Mouse (Mus musculus): ENCODE results near the gene Shroom3. TPM values are rescaled to one million over a fixed set of nuclear protein-coding genes. Genes with fewer than 3 reads are reported as not detected.

Gene Shroom3
- polyA plus RNA-seq, 1 experiment from 2014 or later = 5.1 TPM

DNA sequence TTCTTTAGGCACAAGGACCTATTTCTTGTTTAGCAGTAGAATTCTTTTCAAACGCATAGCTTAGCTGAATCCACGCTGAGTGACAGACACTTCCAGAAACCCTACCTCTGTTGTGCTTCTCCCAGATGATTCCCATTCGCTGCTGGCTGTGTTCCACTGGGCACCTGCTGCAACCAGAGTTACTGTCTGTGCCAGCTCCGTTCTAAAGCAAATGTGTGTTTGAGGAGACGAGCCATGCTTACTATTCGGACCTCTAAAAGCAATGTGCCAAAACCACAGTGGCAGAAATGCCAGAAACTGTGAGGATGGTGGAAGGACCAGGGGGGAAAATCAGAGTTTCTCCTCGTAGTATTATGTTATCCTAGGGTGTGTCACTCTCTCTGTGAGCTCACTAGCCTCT is 173.9 kb downstream of the Shroom3 start:
- Histone ChIP-seq H3K9ac (ENCODE audit: low read length) (no peak overlapping the region), H3K4me1 (ENCODE audit: control insufficient read depth, insufficient read depth, low read length) (peaks cover 13% of the 10 kb centered on the region), H3K4me2 (ENCODE audit: low read depth) (no peak overlapping the region), H3K9me3 (ENCODE audit: control insufficient read depth, low read length) (no peaks in the 10 kb centered on the region), H3K4me3 (ENCODE audit: low read depth, low read length) (no peak overlapping the region), H3K27me3 (ENCODE audit: control insufficient read depth, insufficient read depth, low read length) (no peaks in the 10 kb centered on the region), H3K27ac (ENCODE audit: low read depth, low read length) (no peak overlapping the region), H3K36me3 (ENCODE audit: control insufficient read depth, insufficient read depth, low read length) (no peaks in the 10 kb centered on the region)
- DNase-seq (ENCODE audit: low spot score) (no peak), ATAC-seq (ENCODE audit: insufficient read depth, low FRiP score, low TSS enrichment) (no peak)
- WGBS = 77% methylated on average over 7 of the region's 7 CpGs

DNA sequence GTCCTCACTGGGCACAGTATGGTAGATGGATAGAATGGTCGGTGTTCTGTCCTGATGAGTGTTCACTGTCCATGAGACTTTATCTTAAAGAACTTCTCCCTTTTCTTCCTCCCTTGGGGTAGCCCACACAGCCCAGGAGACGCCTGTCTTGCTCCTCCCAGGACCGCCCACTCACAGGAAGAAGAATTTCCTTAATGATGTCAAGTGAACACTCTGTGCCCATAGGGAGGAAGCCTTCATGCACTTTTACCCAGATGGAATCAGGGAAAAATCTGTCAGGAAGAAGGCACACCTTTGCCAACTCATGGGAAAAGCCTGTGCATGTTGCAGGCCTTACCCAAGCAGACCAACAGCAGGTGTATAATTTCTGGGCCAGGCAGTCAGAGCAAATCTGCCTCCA is 174.9 kb downstream of the Shroom3 start:
- Histone ChIP-seq H3K27ac (ENCODE audit: low read depth, low read length) (no peak overlapping the region), H3K4me2 (ENCODE audit: low read depth) (no peak overlapping the region), H3K4me1 (ENCODE audit: control insufficient read depth, insufficient read depth, low read length) (peaks cover 13% of the 10 kb centered on the region), H3K9me3 (ENCODE audit: control insufficient read depth, low read length) (no peaks in the 10 kb centered on the region), H3K4me3 (ENCODE audit: low read depth, low read length) (no peak overlapping the region), H3K9ac (ENCODE audit: low read length) (no peak overlapping the region), H3K27me3 (ENCODE audit: control insufficient read depth, insufficient read depth, low read length) (no peaks in the 10 kb centered on the region), H3K36me3 (ENCODE audit: control insufficient read depth, insufficient read depth, low read length) (no peaks in the 10 kb centered on the region)
- ATAC-seq (ENCODE audit: insufficient read depth, low FRiP score, low TSS enrichment) (no peak), DNase-seq (ENCODE audit: low spot score) (no peak)
- 86% methylated on average over 3 of the region's 3 CpGs for WGBS

DNA sequence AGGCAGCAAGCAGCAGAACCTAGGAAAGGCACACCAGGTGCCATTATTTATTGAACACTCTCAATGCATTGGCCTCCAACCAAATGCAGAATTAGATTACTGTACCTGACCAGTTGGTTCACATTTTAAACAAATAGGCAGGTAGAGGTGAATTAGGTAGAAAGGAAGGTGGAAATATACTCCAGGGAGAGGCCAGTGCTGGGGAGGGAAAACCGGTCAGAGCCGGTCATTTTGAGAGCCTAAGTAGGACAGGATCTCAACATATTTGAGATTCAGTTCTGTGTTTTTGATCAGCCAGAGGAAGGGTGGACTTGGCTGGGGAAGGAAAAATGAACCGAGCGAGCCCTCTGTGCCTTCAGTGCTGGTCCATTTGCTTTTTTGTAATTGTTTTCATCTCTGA is 175.3 kb downstream of the Shroom3 start:
- no peaks in the 10 kb centered on the region for H3K27me3 ChIP-seq (ENCODE audit: control insufficient read depth, insufficient read depth, low read length)
- ATAC-seq (ENCODE audit: insufficient read depth, low FRiP score, low TSS enrichment) = no peak
- no peaks in the 10 kb centered on the region for H3K9me3 ChIP-seq (ENCODE audit: control insufficient read depth, low read length)
- no peaks in the 10 kb centered on the region for H3K36me3 ChIP-seq (ENCODE audit: control insufficient read depth, insufficient read depth, low read length)
- H3K9ac ChIP-seq (ENCODE audit: low read length) = no peak overlapping the region
- DNase-seq (ENCODE audit: low spot score) = no peak
- H3K27ac ChIP-seq (ENCODE audit: low read depth, low read length) = no peak overlapping the region
- 95% methylated on average over 4 of the region's 4 CpGs for WGBS
- H3K4me2 ChIP-seq (ENCODE audit: low read depth) = no peak overlapping the region
- H3K4me3 ChIP-seq (ENCODE audit: low read depth, low read length) = no peak overlapping the region
- peaks cover 13% of the 10 kb centered on the region for H3K4me1 ChIP-seq (ENCODE audit: control insufficient read depth, insufficient read depth, low read length)

DNA sequence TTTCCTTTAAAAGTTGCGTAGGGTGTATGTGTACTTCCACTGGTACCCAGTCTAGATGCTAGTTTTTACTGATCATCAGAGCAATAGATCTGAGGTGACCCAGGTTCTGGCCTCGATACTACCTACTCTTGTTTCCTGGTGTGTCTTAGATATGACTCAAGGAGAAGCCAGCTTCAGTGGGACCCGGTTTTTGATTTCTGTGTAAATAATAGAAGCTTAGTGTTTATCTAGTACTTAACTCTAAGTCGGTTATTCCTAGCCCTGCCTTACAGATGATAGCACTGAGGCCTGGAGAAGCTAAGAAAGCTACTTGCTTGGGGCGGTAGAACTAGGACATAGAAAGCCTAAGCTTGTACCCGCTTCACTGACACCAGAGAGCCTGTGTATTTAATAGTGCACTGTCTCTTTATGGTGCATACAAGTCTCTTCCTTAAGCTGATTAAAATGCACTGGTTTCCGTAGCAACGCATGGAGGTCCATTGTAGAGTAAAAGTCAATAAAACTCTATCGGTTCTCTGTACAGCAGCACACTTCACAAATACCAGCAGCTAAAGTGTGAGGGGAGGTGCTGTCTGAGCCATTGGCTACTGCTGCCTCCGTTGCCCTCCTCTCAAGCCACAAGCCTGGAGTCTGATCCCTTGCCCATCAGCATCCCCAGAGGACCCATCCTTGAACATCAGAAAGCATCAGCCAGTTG is 178.3 kb downstream of the Shroom3 start:
- Histone ChIP-seq H3K9ac (ENCODE audit: low read length) (no peak overlapping the region), H3K36me3 (ENCODE audit: control insufficient read depth, insufficient read depth, low read length) (no peaks in the 10 kb centered on the region)

DNA sequence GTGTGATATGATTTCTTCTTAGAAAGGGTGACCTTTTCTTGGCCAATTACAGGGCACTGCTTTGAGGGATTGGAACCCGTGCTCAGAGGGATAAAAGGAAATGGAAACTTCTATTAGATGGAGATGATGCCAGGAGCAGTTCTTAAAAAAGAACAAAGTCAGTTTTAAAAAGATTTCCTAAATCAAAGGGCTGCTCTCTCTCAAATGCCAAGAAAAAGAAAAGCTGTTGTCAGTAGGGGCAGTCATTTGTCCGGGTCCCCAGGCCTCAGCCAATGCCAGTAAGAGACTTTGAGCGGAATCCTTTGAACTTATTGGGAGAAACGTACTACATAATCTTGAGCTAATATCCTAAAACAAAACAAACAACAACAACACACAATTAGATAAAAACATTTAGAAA is 181.9 kb downstream of the Shroom3 start:
- ATAC-seq (ENCODE audit: insufficient read depth, low FRiP score, low TSS enrichment) (no peak), DNase-seq (ENCODE audit: low spot score) (no peak)
- Histone ChIP-seq H3K36me3 (ENCODE audit: control insufficient read depth, insufficient read depth, low read length) (no peaks in the 10 kb centered on the region), H3K9me3 (ENCODE audit: control insufficient read depth, low read length) (no peaks in the 10 kb centered on the region), H3K9ac (ENCODE audit: low read length) (no peak overlapping the region), H3K27me3 (ENCODE audit: control insufficient read depth, insufficient read depth, low read length) (no peaks in the 10 kb centered on the region), H3K4me1 (ENCODE audit: control insufficient read depth, insufficient read depth, low read length) (peaks cover 12% of the 10 kb centered on the region), H3K4me3 (ENCODE audit: low read depth, low read length) (no peak overlapping the region), H3K4me2 (ENCODE audit: low read depth) (no peak overlapping the region), H3K27ac (ENCODE audit: low read depth, low read length) (no peak overlapping the region)
- WGBS = 70% methylated on average over 4 of the region's 4 CpGs

More for the DNA sequence above, 178.3 kb downstream of the Shroom3 start:
- Histone ChIP-seq H3K27me3 (ENCODE audit: control insufficient read depth, insufficient read depth, low read length) (no peaks in the 10 kb centered on the region), H3K4me1 (ENCODE audit: control insufficient read depth, insufficient read depth, low read length) (peaks cover 12% of the 10 kb centered on the region), H3K4me2 (ENCODE audit: low read depth) (no peak overlapping the region), H3K9me3 (ENCODE audit: control insufficient read depth, low read length) (no peaks in the 10 kb centered on the region), H3K4me3 (ENCODE audit: low read depth, low read length) (no peak overlapping the region), H3K27ac (ENCODE audit: low read depth, low read length) (0 out of 2 replicates have a peak overlapping the region, but pooled peaks have one; percentile 14)
- ATAC-seq (ENCODE audit: insufficient read depth, low FRiP score, low TSS enrichment) (peak; percentile 71), DNase-seq (ENCODE audit: low spot score) (peak; percentile 26)
- WGBS = 60% methylated on average over 10 of the region's 10 CpGs

DNA sequence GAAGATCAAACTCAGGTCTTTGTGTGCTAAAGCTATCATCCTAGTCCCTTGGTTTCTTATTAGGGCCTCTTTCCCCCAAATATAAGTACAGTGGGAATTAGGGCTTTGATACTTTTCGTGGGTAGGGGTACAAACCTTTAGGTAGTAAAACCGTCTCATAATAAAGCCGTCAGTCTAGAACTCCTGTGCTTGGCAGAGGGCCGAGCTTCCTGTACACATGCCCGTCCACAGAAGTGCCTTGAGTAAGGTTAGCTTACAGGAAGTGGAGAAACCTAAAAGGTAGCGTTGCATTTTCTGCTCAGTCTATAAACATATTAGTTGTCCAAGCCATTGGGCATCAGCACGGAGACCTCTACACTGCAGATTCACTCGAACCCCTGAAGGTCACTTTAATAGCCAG is 183.3 kb downstream of the Shroom3 start:
- ATAC-seq (ENCODE audit: insufficient read depth, low FRiP score, low TSS enrichment) (no peak), DNase-seq (ENCODE audit: low spot score) (no peak)
- 73% methylated on average over 8 of the region's 8 CpGs for WGBS
- no peaks in the 10 kb centered on the region for H3K9me3 ChIP-seq (ENCODE audit: control insufficient read depth, low read length)
- H3K27ac ChIP-seq (ENCODE audit: low read depth, low read length) = no peak overlapping the region
- H3K36me3 ChIP-seq (ENCODE audit: control insufficient read depth, insufficient read depth, low read length) = no peaks in the 10 kb centered on the region
- H3K4me3 ChIP-seq (ENCODE audit: low read depth, low read length) = no peak overlapping the region
- H3K4me1 ChIP-seq (ENCODE audit: control insufficient read depth, insufficient read depth, low read length) = peaks cover 9% of the 10 kb centered on the region
- no peaks in the 10 kb centered on the region for H3K27me3 ChIP-seq (ENCODE audit: control insufficient read depth, insufficient read depth, low read length)
- H3K9ac ChIP-seq (ENCODE audit: low read length) = no peak overlapping the region
- no peak overlapping the region for H3K4me2 ChIP-seq (ENCODE audit: low read depth)

DNA sequence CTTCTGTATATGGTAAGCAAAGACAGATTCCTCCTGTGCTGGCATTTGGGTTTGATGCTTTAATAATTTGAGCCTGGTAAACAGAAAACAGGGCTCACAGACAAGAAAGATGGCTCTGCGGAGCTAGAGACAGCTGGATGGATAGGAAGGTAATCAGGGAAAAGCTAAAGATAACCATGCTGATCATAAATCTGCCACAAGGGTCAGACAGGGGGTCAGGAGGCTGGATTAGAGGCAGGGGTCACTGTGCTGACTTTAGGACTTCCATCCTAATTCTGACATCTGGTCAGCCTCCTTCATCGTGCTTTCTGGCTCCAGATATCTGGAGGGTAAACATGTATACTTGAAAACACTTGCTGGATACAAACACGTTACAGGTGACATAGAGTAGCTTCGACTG is 184.0 kb downstream of the Shroom3 start:
- no peaks in the 10 kb centered on the region for H3K36me3 ChIP-seq (ENCODE audit: control insufficient read depth, insufficient read depth, low read length)
- DNase-seq (ENCODE audit: low spot score) = no peak
- no peak overlapping the region for H3K9ac ChIP-seq (ENCODE audit: low read length)
- no peaks in the 10 kb centered on the region for H3K27me3 ChIP-seq (ENCODE audit: control insufficient read depth, insufficient read depth, low read length)
- H3K4me1 ChIP-seq (ENCODE audit: control insufficient read depth, insufficient read depth, low read length) = 0 out of 2 replicates have a peak, but pooled peaks cover 3% of the 10 kb centered on the region
- no peak overlapping the region for H3K4me2 ChIP-seq (ENCODE audit: low read depth)
- 36% methylated on average over 4 of the region's 4 CpGs for WGBS
- ATAC-seq (ENCODE audit: insufficient read depth, low FRiP score, low TSS enrichment) = no peak
- H3K9me3 ChIP-seq (ENCODE audit: control insufficient read depth, low read length) = no peaks in the 10 kb centered on the region
- no peak overlapping the region for H3K4me3 ChIP-seq (ENCODE audit: low read depth, low read length)
- H3K27ac ChIP-seq (ENCODE audit: low read depth, low read length) = no peak overlapping the region

DNA sequence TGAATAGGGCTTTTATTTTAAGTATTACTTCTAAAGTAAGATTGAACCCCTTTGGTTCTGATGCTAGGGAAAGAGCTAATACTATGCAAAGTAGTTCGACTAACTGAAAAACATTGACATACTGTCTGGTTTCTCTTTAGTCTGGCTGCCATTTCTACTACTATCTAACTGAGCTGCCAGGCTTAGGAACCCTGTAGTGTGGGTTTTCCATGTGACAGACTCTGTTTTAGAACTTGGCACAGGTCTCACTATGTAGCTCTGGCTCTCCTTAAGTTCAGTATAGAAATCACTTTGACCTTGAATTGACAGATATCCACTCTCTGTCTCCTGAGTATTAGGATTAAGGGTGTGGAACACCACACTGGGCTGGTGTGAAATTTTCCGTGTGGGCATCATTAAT is 185.0 kb downstream of the Shroom3 start:
- Histone ChIP-seq H3K9ac (ENCODE audit: low read length) (no peak overlapping the region), H3K4me1 (ENCODE audit: control insufficient read depth, insufficient read depth, low read length) (0 out of 2 replicates have a peak, but pooled peaks cover 3% of the 10 kb centered on the region), H3K27ac (ENCODE audit: low read depth, low read length) (no peak overlapping the region), H3K4me2 (ENCODE audit: low read depth) (no peak overlapping the region), H3K4me3 (ENCODE audit: low read depth, low read length) (no peak overlapping the region), H3K9me3 (ENCODE audit: control insufficient read depth, low read length) (no peaks in the 10 kb centered on the region), H3K36me3 (ENCODE audit: control insufficient read depth, insufficient read depth, low read length) (no peaks in the 10 kb centered on the region), H3K27me3 (ENCODE audit: control insufficient read depth, insufficient read depth, low read length) (no peaks in the 10 kb centered on the region)
- ATAC-seq (ENCODE audit: insufficient read depth, low FRiP score, low TSS enrichment) (no peak), DNase-seq (ENCODE audit: low spot score) (no peak)
- 86% methylated on average over 2 of the region's 2 CpGs for WGBS

DNA sequence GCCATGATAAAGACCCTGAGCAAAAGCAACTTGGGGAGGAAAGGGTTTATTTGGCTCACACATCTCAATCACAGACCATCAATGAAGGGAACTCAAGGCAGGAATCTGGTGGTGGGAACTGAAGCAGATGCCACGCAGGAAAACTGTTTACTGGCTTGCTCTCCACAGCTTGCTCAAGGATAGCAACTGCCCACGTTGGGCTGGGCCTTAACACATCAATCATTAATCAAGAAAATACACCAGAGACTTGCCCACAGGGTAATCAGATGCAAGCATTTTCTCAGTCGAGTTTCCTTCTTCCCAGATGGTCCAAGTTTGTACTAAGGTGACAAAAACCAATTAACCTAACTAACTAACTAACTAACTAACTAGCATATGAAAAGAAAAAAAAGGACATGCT is 187.8 kb downstream of the Shroom3 start:
- ATAC-seq (ENCODE audit: insufficient read depth, low FRiP score, low TSS enrichment) (no peak), DNase-seq (ENCODE audit: low spot score) (no peak)
- 41% methylated on average over 3 of the region's 3 CpGs for WGBS
- Histone ChIP-seq H3K4me3 (ENCODE audit: low read depth, low read length) (no peak overlapping the region), H3K36me3 (ENCODE audit: control insufficient read depth, insufficient read depth, low read length) (no peaks in the 10 kb centered on the region), H3K27me3 (ENCODE audit: control insufficient read depth, insufficient read depth, low read length) (no peaks in the 10 kb centered on the region), H3K27ac (ENCODE audit: low read depth, low read length) (no peak overlapping the region), H3K4me1 (ENCODE audit: control insufficient read depth, insufficient read depth, low read length) (no peaks in the 10 kb centered on the region), H3K9ac (ENCODE audit: low read length) (no peak overlapping the region), H3K9me3 (ENCODE audit: control insufficient read depth, low read length) (no peaks in the 10 kb centered on the region), H3K4me2 (ENCODE audit: low read depth) (no peak overlapping the region)
